Mouse (Mus musculus): Measurements from ENCODE around the gene Surf1. TPM values are rescaled to one million over a fixed set of nuclear protein-coding genes. Genes with fewer than 3 reads are reported as not detected.

Gene Surf1
- polyA plus RNA-seq (2015; fragmentation: Nextera tagmentation; extraction: Ambion mirVana) = 59.6 and 59.7 TPM in 2 replicates

GRCm38 (mm10) chr2:26915927-26916728 is at the start of gene Surf1, which contains the start of gene Surf2:
Gene Surf1, minus strand, starts transcription at chr2:26916530.
Gene Surf2, plus strand, starts transcription at chr2:26916367.
- Histone ChIP-seq H3K4me1 (ENCODE audit: insufficient read depth, low read depth, low read length) (peaks cover 18% of the 10 kb centered on the region), H3K4me2 (replicated peaks; ENCODE audit: low read depth, low read length) (peak within 1 kb of the TSS; percentile 97), H3K27me3 (replicated peaks; ENCODE audit: insufficient read depth, low read length) (no peaks in the 10 kb centered on the region), H3K27ac (ENCODE audit: low read length) (peak within 1 kb of the TSS; percentile 83), H3K9ac (replicated peaks; ENCODE audit: low read depth) (peak within 1 kb of the TSS; percentile 94), H3K36me3 (ENCODE audit: insufficient read depth, low read length) (peaks cover 39% of the 10 kb centered on the region), H3K4me3 (ENCODE audit: low read depth, low read length) (peak within 1 kb of the TSS; percentile 71), H3K9me3 (ENCODE audit: low read length) (no peaks in the 10 kb centered on the region)
- DNase-seq (ENCODE audit: low spot score) (peak; percentile 88), ATAC-seq (peak; percentile 88)
- WGBS = 2% methylated on average over 47 of the region's 47 CpGs
- TF ChIP-seq EP300 (IDR thresholded peaks at IDR 0.05) (no peak), CTCF (IDR thresholded peaks at IDR 0.05) (no peak)

GRCm38 (mm10) chr2:26964724-26965370 is 48.5 kb upstream of the Surf1 start:
- TF ChIP-seq CTCF (IDR thresholded peaks at IDR 0.05) (no peak), EP300 (IDR thresholded peaks at IDR 0.05) (no peak)
- peak overlapping the region; percentile 78 for H3K4me3 ChIP-seq (ENCODE audit: low read depth, low read length)
- 19% methylated on average over 14 of the region's 14 CpGs for WGBS
- no peaks in the 10 kb centered on the region for H3K27me3 ChIP-seq (replicated peaks; ENCODE audit: insufficient read depth, low read length)
- peaks cover 10% of the 10 kb centered on the region; the same call in 1 of the 2 replicates for H3K36me3 ChIP-seq (ENCODE audit: insufficient read depth, low read length)
- DNase-seq (ENCODE audit: low spot score) = no peak
- H3K4me1 ChIP-seq (ENCODE audit: insufficient read depth, low read depth, low read length) = peaks cover 4% of the 10 kb centered on the region; the same call in 1 of the 2 replicates
- H3K9me3 ChIP-seq (ENCODE audit: low read length) = no peaks in the 10 kb centered on the region
- ATAC-seq = no peak
- H3K4me2 ChIP-seq (replicated peaks; ENCODE audit: low read depth, low read length) = peak overlapping the region; percentile 77
- H3K27ac ChIP-seq (ENCODE audit: low read length) = peak overlapping the region; percentile 100
- peak overlapping the region; percentile 85 for H3K9ac ChIP-seq (replicated peaks; ENCODE audit: low read depth)

- H3K9ac ChIP-seq (replicated peaks; ENCODE audit: low read depth) = peak within 1 kb of the TSS; percentile 85
- DNase-seq (ENCODE audit: low spot score) (peak; percentile 96), ATAC-seq (peak; percentile 94)
- no peaks in the 10 kb centered on the region for H3K9me3 ChIP-seq (ENCODE audit: low read length)
- H3K4me1 ChIP-seq (ENCODE audit: insufficient read depth, low read depth, low read length) = peaks cover 4% of the 10 kb centered on the region; the same call in 1 of the 2 replicates
- no peaks in the 10 kb centered on the region for H3K27me3 ChIP-seq (replicated peaks; ENCODE audit: insufficient read depth, low read length)
- peaks cover 14% of the 10 kb centered on the region; the same call in 1 of the 2 replicates for H3K36me3 ChIP-seq (ENCODE audit: insufficient read depth, low read length)
- peak within 1 kb of the TSS; percentile 77 for H3K4me2 ChIP-seq (replicated peaks; ENCODE audit: low read depth, low read length)
- H3K27ac ChIP-seq (ENCODE audit: low read length) = peak within 1 kb of the TSS; percentile 100
- H3K4me3 ChIP-seq (ENCODE audit: low read depth, low read length) = peak within 1 kb of the TSS; percentile 78
- TF ChIP-seq CTCF (IDR thresholded peaks at IDR 0.05) = no peak
- TF ChIP-seq EP300 (IDR thresholded peaks at IDR 0.05) = no peak
- under 1% methylated on average over 50 of the region's 50 CpGs for WGBS
These were observed 47.8 kb upstream of the Surf1 start, which contains the start of gene Rexo4 for GRCm38 (mm10) chr2:26963923-26964723. Gene Rexo4, minus strand, starts transcription at chr2:26964386.

GRCm38 (mm10) chr2:26960756-26961155 is 44.4 kb upstream of the Surf1 start:
- TF ChIP-seq EP300 (IDR thresholded peaks at IDR 0.05) (no peak), CTCF (IDR thresholded peaks at IDR 0.05) (peak; percentile 53)
- H3K36me3 ChIP-seq (ENCODE audit: insufficient read depth, low read length) = peaks cover 26% of the 10 kb centered on the region
- 77% methylated on average over 4 of the region's 4 CpGs for WGBS
- H3K4me3 ChIP-seq (ENCODE audit: low read depth, low read length) = no peak overlapping the region
- ATAC-seq (no peak), DNase-seq (ENCODE audit: low spot score) (peak; percentile 13)
- H3K4me1 ChIP-seq (ENCODE audit: insufficient read depth, low read depth, low read length) = peaks cover 4% of the 10 kb centered on the region; the same call in 1 of the 2 replicates
- H3K4me2 ChIP-seq (replicated peaks; ENCODE audit: low read depth, low read length) = no peak overlapping the region
- no peak overlapping the region for H3K27ac ChIP-seq (ENCODE audit: low read length)
- H3K9ac ChIP-seq (replicated peaks; ENCODE audit: low read depth) = no peak overlapping the region
- H3K9me3 ChIP-seq (ENCODE audit: low read length) = no peaks in the 10 kb centered on the region
- H3K27me3 ChIP-seq (replicated peaks; ENCODE audit: insufficient read depth, low read length) = no peaks in the 10 kb centered on the region

GRCm38 (mm10) chr2:26957488-26957859 is 41.1 kb upstream of the Surf1 start:
- Histone ChIP-seq H3K4me3 (ENCODE audit: low read depth, low read length) (no peak overlapping the region), H3K9ac (replicated peaks; ENCODE audit: low read depth) (no peak overlapping the region), H3K4me1 (ENCODE audit: insufficient read depth, low read depth, low read length) (no peaks in the 10 kb centered on the region), H3K27ac (ENCODE audit: low read length) (no peak overlapping the region), H3K27me3 (replicated peaks; ENCODE audit: insufficient read depth, low read length) (no peaks in the 10 kb centered on the region), H3K9me3 (ENCODE audit: low read length) (no peaks in the 10 kb centered on the region), H3K4me2 (replicated peaks; ENCODE audit: low read depth, low read length) (no peak overlapping the region), H3K36me3 (ENCODE audit: insufficient read depth, low read length) (peaks cover 36% of the 10 kb centered on the region)
- WGBS = 71% methylated on average over 2 of the region's 2 CpGs
- TF ChIP-seq EP300 (IDR thresholded peaks at IDR 0.05) = no peak
- no peak for TF ChIP-seq CTCF (IDR thresholded peaks at IDR 0.05)
- DNase-seq (ENCODE audit: low spot score) (no peak), ATAC-seq (no peak)
